Mouse (Mus musculus) olfactory bulb, adult 2 months (tissue): Measurements from ENCODE around the gene Nox1. TPM values are rescaled to one million over a fixed set of nuclear protein-coding genes. Genes with fewer than 3 reads are reported as not detected.

Experiments
- H3K27ac ChIP-seq: fragments of 200-500 bp; 2 replicates; pipeline ENCODE4 v1.5.1; 2012; ENCODE audit warnings: low read depth, low read length; ENCODE audit not compliant: insufficient read depth
- H3K4me1 ChIP-seq: fragments of 200-500 bp; 2 replicates; pipeline ENCODE4 v1.6.1; 2012; ENCODE audit warnings: low read length; ENCODE audit not compliant: control insufficient read depth, insufficient read depth
- H3K4me3 ChIP-seq: fragments of 200-500 bp; 2 replicates; pipeline ENCODE4 v1.5.1; 2012; ENCODE audit warnings: mild to moderate bottlenecking, low read depth, low read length, moderate library complexity; ENCODE audit not compliant: insufficient read depth
- CTCF ChIP-seq: fragments of 200-500 bp; IDR thresholded peaks from 2 replicates; pipeline ENCODE4 v1.5.1; 2012; ENCODE audit warnings: low read depth, mild to moderate bottlenecking, low read length, moderate library complexity; ENCODE audit not compliant: insufficient read depth
- POLR2A ChIP-seq: fragments of 200-500 bp; IDR thresholded peaks from 2 replicates; pipeline ENCODE4 v1.6.1; 2012; ENCODE audit warnings: mild to moderate bottlenecking, low read depth, low read length, moderate library complexity; ENCODE audit not compliant: insufficient read depth
- WGBS: fragments of 180-500 bp; shearing (Covaris S2); methylation state at CpG from one replicate; pipeline ENCODE4 v1.1.7; 2018; 5-methylcytosine and 5-hydroxymethylcytosine counted together
- polyA plus RNA-seq: library from polyadenylated mRNA; stranded (reverse); fragments of >200 nt; gene quantifications from 2 replicates; pipeline ENCODE4 v1.2.4, GENCODE M21; 2012; ENCODE audit warnings: low replicate concordance; ENCODE audit not compliant: missing spikeins, insufficient read depth, insufficient read length

The Nox1 gene
- polyA plus RNA-seq = not detected in 2 replicates

DNA sequence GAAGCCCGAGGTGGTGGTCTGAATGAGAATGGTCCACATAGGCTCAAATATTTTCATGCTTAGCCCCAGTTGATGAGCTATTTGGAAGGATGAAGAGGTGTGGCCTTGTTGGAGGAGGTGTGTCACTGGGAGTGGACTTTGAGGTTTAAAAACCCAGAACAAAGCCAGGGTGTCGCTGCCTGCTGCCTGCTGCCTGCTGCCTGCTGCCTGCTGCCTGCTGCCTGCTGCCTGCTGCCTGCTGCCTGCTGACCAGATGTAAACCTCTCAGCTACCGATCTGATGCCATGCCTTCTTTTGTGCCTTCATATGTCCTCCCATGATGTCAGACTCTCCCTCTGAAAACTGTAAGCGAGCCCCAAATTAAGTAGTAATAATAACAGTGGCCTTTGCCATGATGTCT is at the start of gene Nox1:
Gene Nox1 (minus strand): TSS at position 101 of the 400 bp plus-strand sequence.
- H3K27ac ChIP-seq = no peak within 1 kb of the TSS

GRCm38 (mm10) chrX:134262129-134262528 is 40.4 kb upstream of the Nox1 start:
- H3K4me3 ChIP-seq = no peak overlapping the region
- TF ChIP-seq POLR2A (no peak), CTCF (no peak)
- WGBS = 60% methylated on average over 11 of the region's 11 CpGs
- H3K4me1 ChIP-seq = no peaks in the 10 kb centered on the region
- no peak overlapping the region for H3K27ac ChIP-seq

More for the DNA sequence above, at the start of gene Nox1:
- TF ChIP-seq CTCF = no peak
- no peak for TF ChIP-seq POLR2A
- Histone ChIP-seq H3K4me1 (no peaks in the 10 kb centered on the region), H3K4me3 (no peak within 1 kb of the TSS)
- 63% methylated on average over 4 of the region's 4 CpGs for WGBS

- TF ChIP-seq POLR2A (no peak), CTCF (no peak)
- H3K4me1 ChIP-seq = no peaks in the 10 kb centered on the region
- 51% methylated on average over 5 of the region's 5 CpGs for WGBS
- H3K27ac ChIP-seq = no peak overlapping the region
- H3K4me3 ChIP-seq = no peak overlapping the region
These were observed 39.4 kb upstream of the Nox1 start for GRCm38 (mm10) chrX:134261191-134261590.

- Histone ChIP-seq H3K4me1 (no peaks in the 10 kb centered on the region), H3K4me3 (no peak overlapping the region), H3K27ac (no peak overlapping the region)
- WGBS = 45% methylated on average over 2 of the region's 2 CpGs
- no peak for TF ChIP-seq POLR2A
These were observed 26.4 kb upstream of the Nox1 start for GRCm38 (mm10) chrX:134248202-134248601.

DNA sequence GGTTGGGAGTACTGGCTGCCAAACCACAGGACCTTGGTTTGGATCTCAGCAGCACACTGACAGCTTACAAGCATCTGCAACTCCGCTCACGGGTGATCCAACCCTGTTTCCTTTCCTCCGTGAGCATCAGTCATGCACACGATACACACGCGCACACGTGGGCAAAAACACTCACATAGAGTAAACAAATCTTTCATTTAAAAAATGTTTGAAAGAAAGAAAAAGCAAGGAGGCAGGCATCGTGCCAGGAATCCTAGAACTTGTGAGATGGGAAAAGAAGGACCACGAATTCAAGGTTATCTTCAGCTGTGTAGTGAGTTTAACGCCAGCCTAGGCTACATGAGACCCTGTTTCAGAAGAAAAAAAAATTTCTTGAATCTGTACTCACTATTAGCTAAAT is 24.2 kb upstream of the Nox1 start:
- TF ChIP-seq POLR2A = no peak
- no peak overlapping the region for H3K4me3 ChIP-seq

DNA sequence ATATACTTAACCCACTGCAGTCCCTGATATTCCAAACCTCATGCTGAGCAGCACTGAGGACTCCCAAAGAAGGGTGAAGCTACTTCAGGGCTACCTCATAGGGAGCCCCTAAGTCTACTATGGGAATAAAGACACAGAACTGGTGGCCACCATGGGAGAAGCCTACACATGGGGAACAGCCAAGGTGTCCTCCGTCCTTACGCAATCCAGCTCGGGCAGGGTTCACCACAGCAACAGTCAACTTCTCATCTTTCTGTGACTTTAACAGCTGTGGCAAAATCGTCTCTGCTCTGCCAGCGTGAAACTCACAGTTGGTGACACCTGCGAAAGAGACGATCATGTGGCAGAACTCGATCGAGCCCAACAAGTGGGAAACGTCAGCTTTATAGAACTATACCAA is 16.5 kb upstream of the Nox1 start:
- H3K4me3 ChIP-seq = no peak overlapping the region
- H3K4me1 ChIP-seq = no peaks in the 10 kb centered on the region
- no peak for TF ChIP-seq CTCF
- no peak for TF ChIP-seq POLR2A
- no peak overlapping the region for H3K27ac ChIP-seq
- WGBS = 92% methylated on average over 10 of the region's 10 CpGs

More for the DNA sequence above, 24.2 kb upstream of the Nox1 start:
- Histone ChIP-seq H3K4me1 (no peaks in the 10 kb centered on the region), H3K27ac (no peak overlapping the region)
- 88% methylated on average over 10 of the region's 10 CpGs for WGBS

GRCm38 (mm10) chrX:134233048-134233447 is 11.3 kb upstream of the Nox1 start:
- no peaks in the 10 kb centered on the region for H3K4me1 ChIP-seq
- 100% methylated on average over 1 of the region's 1 CpGs for WGBS
- H3K4me3 ChIP-seq = no peak overlapping the region
- no peak for TF ChIP-seq POLR2A
- no peak for TF ChIP-seq CTCF
- H3K27ac ChIP-seq = no peak overlapping the region

DNA sequence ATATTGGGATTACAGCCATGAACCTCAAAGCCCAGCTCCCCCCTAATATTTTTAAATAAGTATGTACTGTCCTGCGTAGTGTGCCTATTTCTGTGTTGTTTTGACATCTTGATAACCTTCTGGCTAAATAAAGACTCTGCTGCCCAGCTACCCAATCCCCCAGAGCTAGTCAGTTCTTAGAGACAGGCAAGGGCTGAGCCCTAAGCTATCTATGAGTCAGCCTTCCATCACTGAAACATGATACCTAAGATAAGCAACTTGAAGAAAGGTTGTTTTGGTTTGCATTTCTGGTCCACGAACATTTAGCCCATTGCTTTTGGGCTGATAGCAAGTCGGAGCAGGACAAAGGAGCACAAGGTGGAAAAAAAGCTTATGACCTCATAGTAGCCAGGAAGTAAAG is 1.1 kb downstream of the Nox1 start:
- WGBS = 77% methylated on average over 3 of the region's 3 CpGs

DNA sequence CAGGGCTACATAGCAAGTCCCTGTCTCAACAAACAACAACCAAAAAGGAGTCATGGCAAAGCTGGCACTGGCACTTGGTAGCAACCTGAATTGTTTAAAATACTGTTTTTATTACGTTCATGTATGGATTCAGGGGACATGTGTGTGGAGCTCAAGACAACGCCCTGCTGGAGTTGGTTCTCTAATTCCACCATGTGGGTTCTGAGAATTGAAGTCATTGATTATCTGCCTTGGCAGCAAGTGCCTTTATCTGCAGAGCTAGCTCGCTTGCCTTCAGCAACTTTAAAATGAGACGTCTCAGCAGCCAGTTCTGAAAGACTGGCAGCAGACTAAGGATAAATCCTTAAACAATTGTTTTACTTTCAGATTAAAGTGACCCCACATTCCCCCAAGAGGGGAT is 3.6 kb downstream of the Nox1 start:
- TF ChIP-seq POLR2A (no peak), CTCF (no peak)
- WGBS = 68% methylated on average over 4 of the region's 4 CpGs
- Histone ChIP-seq H3K4me1 (no peaks in the 10 kb centered on the region), H3K4me3 (no peak overlapping the region), H3K27ac (no peak overlapping the region)

More for the DNA sequence above, 1.1 kb downstream of the Nox1 start:
- no peak overlapping the region for H3K27ac ChIP-seq
- no peaks in the 10 kb centered on the region for H3K4me1 ChIP-seq
- no peak overlapping the region for H3K4me3 ChIP-seq
- TF ChIP-seq POLR2A = no peak
- TF ChIP-seq CTCF = no peak

DNA sequence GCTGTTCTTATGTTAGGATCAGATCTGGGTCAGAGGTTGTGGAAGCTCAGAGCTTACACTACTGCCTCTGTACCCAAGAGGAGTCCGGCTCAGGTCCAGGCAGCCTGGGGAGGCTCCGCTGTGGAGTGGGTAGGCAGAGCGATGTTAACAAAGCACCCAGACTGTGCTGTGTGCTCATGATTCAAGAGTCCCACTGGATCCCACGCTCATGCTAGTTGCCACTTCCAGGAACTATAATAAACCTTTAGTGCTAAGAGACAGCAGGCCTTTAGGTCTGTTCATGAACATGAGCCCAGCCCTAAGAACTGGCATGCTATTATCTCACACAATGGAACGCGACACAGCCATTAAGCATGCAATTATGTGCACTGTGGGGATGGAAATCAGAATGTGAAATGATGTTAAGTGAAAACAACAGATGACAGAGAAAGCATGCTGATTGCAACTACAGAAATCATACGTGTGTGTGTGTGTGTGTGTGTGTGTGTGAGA is 10.6 kb downstream of the Nox1 start:
- TF ChIP-seq POLR2A (no peak), CTCF (no peak)
- Histone ChIP-seq H3K4me1 (no peaks in the 10 kb centered on the region), H3K4me3 (no peak overlapping the region), H3K27ac (no peak overlapping the region)
- 39% methylated on average over 7 of the region's 7 CpGs for WGBS
